In the genomic region with DNA sequence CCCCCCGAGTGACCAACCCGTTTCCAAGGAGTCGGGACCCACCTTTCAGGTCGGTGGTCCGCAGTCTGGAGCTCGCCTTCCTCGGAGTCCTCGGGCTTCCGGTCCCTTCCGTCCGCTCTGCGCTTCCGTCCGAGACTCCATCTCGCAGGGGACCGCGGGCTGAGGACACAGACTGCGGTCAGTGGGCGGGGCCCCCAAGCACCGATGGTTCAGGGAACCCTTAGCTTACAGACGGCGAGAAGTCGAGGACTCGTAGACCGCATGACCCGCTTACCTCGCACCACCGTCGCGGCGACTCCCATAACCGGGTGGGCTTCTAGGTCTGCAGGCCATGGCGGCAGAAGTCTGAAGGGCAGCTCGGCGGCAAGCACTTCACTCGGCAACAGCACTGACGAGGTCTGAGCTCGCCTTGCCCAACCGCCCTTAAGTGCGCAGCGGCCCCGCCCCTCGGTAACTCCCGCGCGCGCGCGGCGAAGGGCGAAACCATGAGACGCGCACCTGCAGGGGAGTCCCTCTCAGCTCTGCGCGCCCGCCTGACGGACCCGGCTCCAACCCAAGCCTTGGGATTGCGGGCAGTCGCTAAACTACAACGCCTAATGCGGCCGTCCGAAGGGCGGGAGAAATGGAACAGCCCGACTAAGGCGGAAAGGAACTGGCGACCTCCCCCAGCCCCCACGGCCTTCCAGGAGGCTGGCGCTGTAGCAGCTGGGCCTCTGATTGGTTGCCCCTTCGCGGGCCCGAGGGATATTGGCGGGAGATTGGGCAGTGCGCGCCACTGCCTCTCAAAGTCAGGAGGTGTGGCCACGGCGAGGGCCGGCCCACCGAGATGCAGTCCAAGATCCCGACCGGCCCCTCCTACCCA, we compare ENCODE assay signal across 8 mouse cellular contexts. TPM values are rescaled to one million over a fixed set of nuclear protein-coding genes. Genes with fewer than 3 reads are reported as not detected.
DNase-seq lines count a peak whose midpoint lies in the region; ATAC-seq and TF ChIP-seq lines count a peak whose summit lies in the region.

TSS of gene Slbp (minus strand) at position 654 of the 862 bp plus-strand sequence.

- no peaks in the 10 kb centered on the region for H3K9me3 ChIP-seq in ES-Bruce4 (replicated peaks; ENCODE audit: control insufficient read depth, insufficient read depth, low read length, poor library complexity, severe bottlenecking)
- no peaks in the 10 kb centered on the region for H3K9me3 ChIP-seq in forebrain, embryonic 14.5 days (replicated peaks; ENCODE audit: control insufficient read depth, low read length)
- no peaks in the 10 kb centered on the region for H3K9me3 ChIP-seq in neural tube, embryonic 15.5 days (replicated peaks)

- DNase-seq in forebrain, embryonic 14.5 days (ENCODE audit: low spot score), result peak; percentile 97
- peak; percentile 94 to 97 for DNase-seq in heart, postnatal 14 days
- peak; percentile 96 for DNase-seq in layer of hippocampus, adult 11-12 months (ENCODE audit: low spot score)
- DNase-seq in lung, adult 18-20 months, result peak; percentile 96 to 97
- DNase-seq in testis, postnatal 14 days (ENCODE audit: low spot score), result peak; percentile 97

- peak within 1 kb of the TSS; percentile 53 for H3K4me2 ChIP-seq in forebrain, embryonic 14.5 days (ENCODE audit: low read length)
- H3K4me2 ChIP-seq in neural tube, embryonic 15.5 days, result peak within 1 kb of the TSS; percentile 68

- WGBS in forebrain, embryonic 14.5 days, result under 1% methylated on average over 82 of the region's 82 CpGs
- WGBS in neural tube, embryonic 15.5 days, result under 1% methylated on average over 82 of the region's 82 CpGs

- peak within 1 kb of the TSS; percentile 19; the same call in 1 of the 2 replicates for H3K27ac ChIP-seq in ES-Bruce4 (ENCODE audit: insufficient read depth, low read length)
- peak within 1 kb of the TSS; percentile 96 for H3K27ac ChIP-seq in forebrain, embryonic 14.5 days (ENCODE audit: low read depth, low read length)
- H3K27ac ChIP-seq in neural tube, embryonic 15.5 days (replicated peaks), result peak within 1 kb of the TSS; percentile 99

- peak; percentile 26; the same call in 1 of the 2 replicates for TF ChIP-seq EP300 in ES-Bruce4 (IDR thresholded peaks at IDR 0.05; ENCODE audit: insufficient read depth, low read depth, low read length)

- ATAC-seq in cerebellum, adult (ENCODE audit: insufficient number of reproducible peaks, low FRiP score, low TSS enrichment), result peak; percentile 91
- ATAC-seq in forebrain, embryonic 14.5 days, result peak; percentile 97
- peak; percentile 95 for ATAC-seq in neural tube, embryonic 15.5 days (ENCODE audit: low FRiP score)

- H3K27me3 ChIP-seq in ES-Bruce4 (ENCODE audit: control insufficient read depth, insufficient read depth, low read length, poor library complexity, severe bottlenecking), result no peaks in the 10 kb centered on the region
- no peaks in the 10 kb centered on the region for H3K27me3 ChIP-seq in forebrain, embryonic 14.5 days (replicated peaks; ENCODE audit: control insufficient read depth, insufficient read depth, low read length)
- no peaks in the 10 kb centered on the region for H3K27me3 ChIP-seq in neural tube, embryonic 15.5 days (replicated peaks)

- no peaks in the 10 kb centered on the region for H3K4me1 ChIP-seq in ES-Bruce4 (ENCODE audit: control insufficient read depth, insufficient read depth, low read length)
- peaks cover 22% of the 10 kb centered on the region for H3K4me1 ChIP-seq in forebrain, embryonic 14.5 days (ENCODE audit: control insufficient read depth, insufficient read depth, low read length)
- H3K4me1 ChIP-seq in neural tube, embryonic 15.5 days, result peaks cover 50% of the 10 kb centered on the region

- TF ChIP-seq POLR2A in ES-Bruce4 (IDR thresholded peaks at IDR 0.05; ENCODE audit: insufficient read depth, low read length), result peak; percentile 99

- H3K4me3 ChIP-seq in ES-Bruce4 (ENCODE audit: low read depth, low read length), result peak within 1 kb of the TSS; percentile 85
- H3K4me3 ChIP-seq in forebrain, embryonic 14.5 days (ENCODE audit: low read depth, low read length), result peak within 1 kb of the TSS; percentile 86
- peak within 1 kb of the TSS; percentile 85 for H3K4me3 ChIP-seq in neural tube, embryonic 15.5 days (replicated peaks)

- intact Hi-C loops in heart, postnatal 14 days (cut with DNase I), result loop anchor here (10.0 kb wide), 1 partner anchor 283 kb away; the partner anchor contains the start of gene Nelfa

- peaks cover 29% of the 10 kb centered on the region for H3K36me3 ChIP-seq in ES-Bruce4 (ENCODE audit: control insufficient read depth, insufficient read depth, low read length, poor library complexity, severe bottlenecking)
- peaks cover 51% of the 10 kb centered on the region for H3K36me3 ChIP-seq in forebrain, embryonic 14.5 days (ENCODE audit: control insufficient read depth, insufficient read depth, low read length)
- H3K36me3 ChIP-seq in neural tube, embryonic 15.5 days, result peaks cover 32% of the 10 kb centered on the region

- TF ChIP-seq CTCF in ES-Bruce4 (IDR thresholded peaks at IDR 0.05; ENCODE audit: low read depth, low read length), result no peak

- peak within 1 kb of the TSS; percentile 60 for H3K9ac ChIP-seq in ES-Bruce4 (ENCODE audit: low read depth, poor library complexity, severe bottlenecking)
- peak within 1 kb of the TSS; percentile 80 for H3K9ac ChIP-seq in forebrain, embryonic 14.5 days (ENCODE audit: low read length)
- H3K9ac ChIP-seq in neural tube, embryonic 15.5 days (replicated peaks), result peak within 1 kb of the TSS; percentile 85

RNA-seq across cellular contexts. Expression of gene Slbp, which starts in this region (rescaled TPM):
- 109 and 121 TPM in 2 replicates for polyA plus RNA-seq in ES-Bruce4 (2011; ENCODE audit: insufficient read depth, insufficient read length, low read depth, missing spikeins)
- 154 and 159 TPM in 2 replicates for polyA plus RNA-seq in forebrain, embryonic 14.5 days (2014; fragmentation: Nextera tagmentation; extraction: Ambion mirVana)
- 10 to 100 TPM; 17.8 to 22.2 TPM for total RNA-seq in heart, postnatal 14 days (2021)
- polyA plus RNA-seq in neural tube, embryonic 15.5 days (2015; fragmentation: Nextera tagmentation; extraction: Ambion mirVana), result 120 and 157 TPM in 2 replicates

Comparison
In these comparisons a context has a peak if more than half of its experiments do, and no peak if none do; other contexts are left out.
1. Peak in every context shown above with its lines: DNase-seq, ATAC-seq, H3K4me3 ChIP-seq and H3K27ac ChIP-seq.
2. H3K27ac ChIP-seq: peak in every context shown above with its lines; median percentile 99 in neural tube, embryonic 15.5 days; 96 in forebrain, embryonic 14.5 days; 19 in ES-Bruce4.